Mouse (Mus musculus) stomach, postnatal 0 days (tissue): ENCODE data around the gene Mlec. TPM values are rescaled to one million over a fixed set of nuclear protein-coding genes. Genes with fewer than 3 reads are reported as not detected.

Experiments
- ATAC-seq: fragments of 200-750 bp; cut with Nextera tagmentation; 2 replicates; pipeline ENCODE4 v1.8.0; 2017; ENCODE audit not compliant: low FRiP score, low TSS enrichment
- DNase-seq: peaks from one replicate; pipeline ENCODE4 v3.0.0-alpha.2; 2016; ENCODE audit warnings: low spot score
- H3K27ac ChIP-seq: fragments of 300-500 bp; sonication (generic); replicated peaks from 2 replicates; pipeline ENCODE4 v1.5.1; 2014; ENCODE audit warnings: mild to moderate bottlenecking, control low read depth
- H3K27me3 ChIP-seq: fragments of 300-500 bp; sonication (generic); 2 replicates; pipeline ENCODE4 v1.6.1; 2014; ENCODE audit warnings: low read length; ENCODE audit not compliant: control insufficient read depth, insufficient read depth
- H3K36me3 ChIP-seq: fragments of 300-500 bp; sonication (generic); 2 replicates; pipeline ENCODE4 v1.6.1; 2014; ENCODE audit warnings: low read length, mixed read lengths; ENCODE audit not compliant: control insufficient read depth, insufficient read depth
- H3K4me1 ChIP-seq: fragments of 300-500 bp; sonication (generic); replicated peaks from 2 replicates; pipeline ENCODE4 v1.6.1; 2014; ENCODE audit warnings: antibody characterized with exemption; ENCODE audit not compliant: control insufficient read depth, insufficient read depth
- H3K4me2 ChIP-seq: fragments of 300-500 bp; sonication (generic); replicated peaks from 2 replicates; pipeline ENCODE4 v1.6.1; 2014; ENCODE audit warnings: low read depth, mild to moderate bottlenecking, control low read depth, moderate library complexity
- H3K4me3 ChIP-seq: fragments of 300-500 bp; sonication (generic); 2 replicates; pipeline ENCODE4 v1.5.1; 2014; ENCODE audit warnings: low read depth, low read length, control low read depth
- H3K9ac ChIP-seq: fragments of 300-500 bp; sonication (generic); 2 replicates; pipeline ENCODE4 v1.6.1; 2014; ENCODE audit warnings: mild to moderate bottlenecking, low read length, control low read depth, mixed read lengths
- H3K9me3 ChIP-seq: fragments of 300-500 bp; sonication (generic); 2 replicates; pipeline ENCODE4 v1.6.1; 2016; ENCODE audit warnings: low read length; ENCODE audit not compliant: control insufficient read depth
- CTCF ChIP-seq: IDR thresholded peaks from 2 replicates; pipeline ENCODE4 v1.5.1; 2016; ENCODE audit warnings: antibody characterized with exemption, low read depth, mild to moderate bottlenecking, moderate library complexity
- EP300 ChIP-seq: optimal IDR thresholded peaks from 2 replicates; pipeline ENCODE3; 2016; ENCODE audit warnings: antibody characterized with exemption
- WGBS: fragments of 180-500 bp; shearing (Covaris S2); extraction: QIAGEN DNeasy Blood & Tissue Kit; methylation state at CpG from one replicate; pipeline ENCODE4 v1.1.7; 2014; 5-methylcytosine and 5-hydroxymethylcytosine counted together
- polyA plus RNA-seq: library from polyadenylated mRNA; unstranded; fragments of >200 nt; fragmentation: Nextera tagmentation; extraction: Ambion mirVana; gene quantifications from 2 replicates; pipeline ENCODE4 v1.2.1, GENCODE M21; 2015

Mlec gene
- polyA plus RNA-seq, 1 experiment from 2014 or later = 30.4 TPM

GRCm38 (mm10) chr5:115188824-115189223, 30.8 kb upstream of the Mlec start:
- Histone ChIP-seq H3K9me3 (no peaks in the 10 kb centered on the region), H3K4me3 (no peak overlapping the region), H3K9ac (no peak overlapping the region), H3K4me2 (no peak overlapping the region), H3K36me3 (no peaks in the 10 kb centered on the region), H3K27me3 (peaks cover 16% of the 10 kb centered on the region), H3K27ac (no peak overlapping the region), H3K4me1 (peaks cover 2% of the 10 kb centered on the region; the same call in 1 of the 2 replicates)
- peak; percentile 85 for TF ChIP-seq CTCF
- no peak for TF ChIP-seq EP300
- ATAC-seq (no peak), DNase-seq (no peak)
- WGBS = 42% methylated on average over 5 of the region's 5 CpGs

GRCm38 (mm10) chr5:115187188-115188131, 29.5 kb upstream of the Mlec start:
- ATAC-seq = peak; percentile 82
- H3K4me1 ChIP-seq = peaks cover 2% of the 10 kb centered on the region; the same call in 1 of the 2 replicates
- H3K4me2 ChIP-seq = peak overlapping the region; percentile 29; the same call in 1 of the 2 replicates
- peaks cover 13% of the 10 kb centered on the region for H3K27me3 ChIP-seq
- H3K9me3 ChIP-seq = no peaks in the 10 kb centered on the region
- H3K36me3 ChIP-seq = no peaks in the 10 kb centered on the region
- no peak overlapping the region for H3K9ac ChIP-seq
- 22% methylated on average over 26 of the region's 26 CpGs for WGBS
- 0 out of 2 replicates have a peak overlapping the region, but pooled peaks have one; percentile 9 for H3K27ac ChIP-seq
- peak; percentile 89 for DNase-seq
- TF ChIP-seq EP300 = no peak
- peak; percentile 94 for TF ChIP-seq CTCF
- H3K4me3 ChIP-seq = no peak overlapping the region

- H3K4me3 ChIP-seq = no peak overlapping the region
- H3K4me1 ChIP-seq = peaks cover 2% of the 10 kb centered on the region; the same call in 1 of the 2 replicates
- H3K9me3 ChIP-seq = no peaks in the 10 kb centered on the region
- 34% methylated on average over 17 of the region's 17 CpGs for WGBS
- H3K4me2 ChIP-seq = peak overlapping the region; percentile 29; the same call in 1 of the 2 replicates
- DNase-seq (no peak), ATAC-seq (peak; percentile 38; the same call in 1 of the 2 replicates)
- no peak overlapping the region for H3K27ac ChIP-seq
- H3K36me3 ChIP-seq = no peaks in the 10 kb centered on the region
- no peak overlapping the region for H3K9ac ChIP-seq
- peaks cover 6% of the 10 kb centered on the region for H3K27me3 ChIP-seq
- no peak for TF ChIP-seq EP300
- no peak for TF ChIP-seq CTCF
Observed at GRCm38 (mm10) chr5:115186371-115187073, 28.5 kb upstream of the Mlec start.

- no peak for ATAC-seq
- Histone ChIP-seq H3K4me2 (peak overlapping the region; percentile 17; the same call in 1 of the 2 replicates), H3K9ac (no peak overlapping the region), H3K36me3 (no peaks in the 10 kb centered on the region), H3K4me1 (peaks cover 2% of the 10 kb centered on the region; the same call in 1 of the 2 replicates), H3K9me3 (no peaks in the 10 kb centered on the region), H3K4me3 (no peak overlapping the region), H3K27ac (no peak overlapping the region), H3K27me3 (no peaks in the 10 kb centered on the region)
- TF ChIP-seq CTCF (no peak), EP300 (no peak)
- DNase-seq = no peak
- 29% methylated on average over 15 of the region's 15 CpGs for WGBS
Observed at GRCm38 (mm10) chr5:115184726-115185125, 26.7 kb upstream of the Mlec start.

GRCm38 (mm10) chr5:115183482-115183881, 25.5 kb upstream of the Mlec start:
- Histone ChIP-seq H3K4me3 (no peak overlapping the region), H3K4me2 (no peak overlapping the region), H3K9me3 (no peaks in the 10 kb centered on the region), H3K4me1 (peaks cover 2% of the 10 kb centered on the region; the same call in 1 of the 2 replicates), H3K27ac (no peak overlapping the region), H3K27me3 (no peaks in the 10 kb centered on the region), H3K9ac (no peak overlapping the region), H3K36me3 (no peaks in the 10 kb centered on the region)
- DNase-seq (no peak), ATAC-seq (no peak)
- TF ChIP-seq CTCF (no peak), EP300 (no peak)
- 46% methylated on average over 10 of the region's 10 CpGs for WGBS
